Mouse (Mus musculus): ENCODE results near the gene Cyp4f39. TPM values are rescaled to one million over a fixed set of nuclear protein-coding genes. Genes with fewer than 3 reads are reported as not detected.
A peak's percentile ranks its signal among the peaks of the same experiment; 100 is the strongest.
"Not testable (repeated sequence)": the region's sequence is repeated elsewhere in the genome, so short reads cannot be mapped to it uniquely, and the experiment has no call there.

The Cyp4f39 gene
- total RNA-seq, 1 experiment from 2014 or later = not detected

GRCm38 (mm10) chr17:32522386-32522785 is 69.9 kb downstream of the Cyp4f39 start:
- ATAC-seq (ENCODE audit: extremely low read depth, insufficient number of reproducible peaks, low FRiP score, poor library complexity, severe bottlenecking) = no peak

GRCm38 (mm10) chr17:32522816-32523215 is 70.3 kb downstream of the Cyp4f39 start:
- ATAC-seq (ENCODE audit: extremely low read depth, insufficient number of reproducible peaks, low FRiP score, poor library complexity, severe bottlenecking) = no peak

GRCm38 (mm10) chr17:32523895-32524294 is 71.4 kb downstream of the Cyp4f39 start:
- ATAC-seq (ENCODE audit: extremely low read depth, insufficient number of reproducible peaks, low FRiP score, poor library complexity, severe bottlenecking) = peak; percentile 80

GRCm38 (mm10) chr17:32526341-32526740 is 73.8 kb downstream of the Cyp4f39 start:
- ATAC-seq (ENCODE audit: extremely low read depth, insufficient number of reproducible peaks, low FRiP score, poor library complexity, severe bottlenecking) = not testable (repeated sequence)

- ATAC-seq (ENCODE audit: extremely low read depth, insufficient number of reproducible peaks, low FRiP score, poor library complexity, severe bottlenecking) = no peak
These were observed 75.2 kb downstream of the Cyp4f39 start for GRCm38 (mm10) chr17:32527748-32528147.

GRCm38 (mm10) chr17:32528408-32529337 is 76.2 kb downstream of the Cyp4f39 start:
- peak; percentile 81 for ATAC-seq (ENCODE audit: extremely low read depth, insufficient number of reproducible peaks, low FRiP score, poor library complexity, severe bottlenecking)

GRCm38 (mm10) chr17:32532356-32532755 is 79.8 kb downstream of the Cyp4f39 start:
- ATAC-seq (ENCODE audit: extremely low read depth, insufficient number of reproducible peaks, low FRiP score, poor library complexity, severe bottlenecking) = not testable (repeated sequence)

- ATAC-seq (ENCODE audit: extremely low read depth, insufficient number of reproducible peaks, low FRiP score, poor library complexity, severe bottlenecking) = 0 out of 2 replicates have a peak, but pooled peaks have one; percentile 13
These were observed 81.5 kb downstream of the Cyp4f39 start for GRCm38 (mm10) chr17:32534068-32534467.

- ATAC-seq (ENCODE audit: extremely low read depth, insufficient number of reproducible peaks, low FRiP score, poor library complexity, severe bottlenecking) = peak; percentile 56; the same call in 1 of the 2 replicates
These were observed 83.7 kb downstream of the Cyp4f39 start, which contains the start of gene Cyp4f16 for GRCm38 (mm10) chr17:32536051-32536866. Gene Cyp4f16 (plus strand): TSS chr17:32536558.

- ATAC-seq (ENCODE audit: extremely low read depth, insufficient number of reproducible peaks, low FRiP score, poor library complexity, severe bottlenecking) = no peak
These were observed 84.3 kb downstream of the Cyp4f39 start for GRCm38 (mm10) chr17:32536867-32537250.

Other genes starting within 250 kb of the Cyp4f39 start
- gene Brd4, start 168.0 kb upstream of the Cyp4f39 start, total RNA-seq (2017) = 70.2 and 73.6 TPM in 2 replicates
- gene Akap8, start 131.5 kb upstream of the Cyp4f39 start, total RNA-seq (2017) = 227 and 237 TPM in 2 replicates
- 275 and 277 TPM in 2 replicates for gene Akap8l, start 102.1 kb upstream of the Cyp4f39 start, total RNA-seq (2017)
- 9.1 and 12.3 TPM in 2 replicates for gene Wiz, start 63.3 kb upstream of the Cyp4f39 start, total RNA-seq (2017)
- 190 and 210 TPM in 2 replicates for gene Rasal3, start 49.1 kb upstream of the Cyp4f39 start, total RNA-seq (2017)
- 8.3 and 8.8 TPM in 2 replicates for gene Pglyrp2, start 28.6 kb upstream of the Cyp4f39 start, total RNA-seq (2017)
- gene Cyp4f17, start 53.3 kb downstream of the Cyp4f39 start, total RNA-seq (2017) = 0.49 and 1.0 TPM in 2 replicates
- gene Cyp4f16, start 83.8 kb downstream of the Cyp4f39 start, total RNA-seq (2017) = 7.4 and 10.9 TPM in 2 replicates
- 0.12 TPM in 1 of 2 replicates, not detected in the other for gene Cyp4f37, start 168.6 kb downstream of the Cyp4f39 start, total RNA-seq (2017)
- gene Cyp4f40, start 206.2 kb downstream of the Cyp4f39 start, total RNA-seq (2017) = not detected in 2 replicates
- gene Cyp4f15, start 232.9 kb downstream of the Cyp4f39 start, total RNA-seq (2017) = not detected in 2 replicates